Mouse (Mus musculus) heart, adult 2 months (tissue): ENCODE results near the gene Stxbp1. TPM values are rescaled to one million over a fixed set of nuclear protein-coding genes. Genes with fewer than 3 reads are reported as not detected.

ENCODE experiments used
- DNase-seq, 2 experiments: peaks; one replicate each; pipeline ENCODE4 v3.0.0; 2021
- H3K27ac ChIP-seq: fragments of 200-600 bp; 2 replicates; pipeline ENCODE4 v1.8.1; 2022
- H3K27me3 ChIP-seq: fragments of 200-500 bp; 2 replicates; pipeline ENCODE4 v1.6.1; 2012; ENCODE audit warnings: mild to moderate bottlenecking, low read length, inconsistent platforms, mixed read lengths; ENCODE audit not compliant: control insufficient read depth, insufficient read depth
- H3K36me3 ChIP-seq: fragments of 200-500 bp; 2 replicates; pipeline ENCODE4 v1.6.1; 2012; ENCODE audit warnings: low read length, inconsistent platforms; ENCODE audit not compliant: control insufficient read depth, insufficient read depth
- H3K4me1 ChIP-seq: fragments of 200-500 bp; 2 replicates; pipeline ENCODE4 v1.6.1; 2011; ENCODE audit warnings: low read length; ENCODE audit not compliant: control insufficient read depth, insufficient read depth
- H3K4me3 ChIP-seq: fragments of 200-600 bp; 2 replicates; pipeline ENCODE4 v1.8.1; 2022
- H3K79me2 ChIP-seq: fragments of 200-500 bp; replicated peaks from 2 replicates; pipeline ENCODE4 v1.6.1; 2012; ENCODE audit warnings: mild to moderate bottlenecking, inconsistent platforms, low read length, moderate library complexity, mixed read lengths; ENCODE audit not compliant: control insufficient read depth, insufficient read depth
- H3K9ac ChIP-seq: fragments of 200-500 bp; 2 replicates; pipeline ENCODE4 v1.6.1; 2012; ENCODE audit warnings: low read depth, mild to moderate bottlenecking, control low read depth, inconsistent platforms, low read length, mixed read lengths
- CTCF ChIP-seq: fragments of 200-600 bp; IDR thresholded peaks from 2 replicates; pipeline ENCODE4 v1.8.1; 2022; ENCODE audit warnings: antibody characterized with exemption, mild to moderate bottlenecking, moderate library complexity
- EP300 ChIP-seq: fragments of 200-500 bp; IDR thresholded peaks from 2 replicates; pipeline ENCODE4 v1.6.1; 2011; ENCODE audit warnings: low read depth, low read length, control low read depth; ENCODE audit not compliant: insufficient read depth
- POLR2A ChIP-seq: fragments of 200-500 bp; IDR thresholded peaks from 2 replicates; pipeline ENCODE4 v1.6.1; 2011; ENCODE audit warnings: mild to moderate bottlenecking, low read depth, low read length, control low read depth; ENCODE audit not compliant: insufficient read depth
- WGBS: fragments of 180-500 bp; shearing (Covaris S2); methylation state at CpG from one replicate; pipeline ENCODE4 v1.1.7; 2018; 5-methylcytosine and 5-hydroxymethylcytosine counted together
- intact Hi-C: fragments of 180-260 bp; cut with DNase I; formaldehyde crosslinking; loops from one replicate; pipeline ENCODE4 v1.15.1; 2025
- polyA plus RNA-seq: library from polyadenylated mRNA; depleted of rRNA; stranded (reverse); fragments of >200 nt; gene quantifications from 2 replicates; pipeline ENCODE4 v1.2.3, GENCODE M21; 2012; rRNA removed
- total RNA-seq, 2 experiments: library from RNA; stranded (reverse); gene quantifications; 2 replicates each; pipeline ENCODE4 v1.2.3; 2021

Gene Stxbp1
- total and polyA plus RNA-seq, 3 experiments: 9.8 to 14.4 (median 11.4) TPM

DNA sequence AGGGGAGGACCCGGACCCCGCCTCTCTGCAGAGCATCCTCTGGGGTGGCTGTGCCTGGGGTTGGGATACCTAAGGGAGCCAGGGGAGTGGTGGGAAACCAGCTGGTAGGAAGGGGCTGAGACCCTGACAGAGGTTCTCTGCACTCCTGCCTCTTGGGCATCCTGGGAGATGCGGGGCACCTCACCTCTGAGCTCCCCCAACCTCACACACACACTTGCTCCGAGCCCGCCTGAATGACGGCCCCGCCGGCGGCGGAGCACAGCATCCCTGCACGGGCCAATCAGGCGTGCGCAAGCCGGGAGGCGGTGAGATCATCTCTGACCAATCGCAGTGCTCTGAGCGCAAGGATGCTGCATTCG lies 104.9 kb downstream of the Stxbp1 start:
- TF ChIP-seq EP300: no peak
- TF ChIP-seq CTCF: no peak
- no peak for TF ChIP-seq POLR2A
- Histone ChIP-seq H3K4me3 (no peak overlapping the region), H3K9ac (no peak overlapping the region), H3K79me2 (peaks cover 5% of the 10 kb centered on the region), H3K27ac (no peak overlapping the region), H3K27me3 (peaks cover 2% of the 10 kb centered on the region; the same call in 1 of the 2 replicates), H3K36me3 (peaks cover 6% of the 10 kb centered on the region; the same call in 1 of the 2 replicates), H3K4me1 (peaks cover 3% of the 10 kb centered on the region)
- intact Hi-C loops: no loop called here
- no peak for DNase-seq
- WGBS: 37% methylated on average over 18 of the region's 18 CpGs

- peak; percentile 62 to 75 for DNase-seq
- no peak for TF ChIP-seq EP300
- TF ChIP-seq CTCF: no peak
- TF ChIP-seq POLR2A: no peak
- 26% methylated on average over 53 of the region's 58 CpGs for WGBS
- Histone ChIP-seq H3K27ac (peak overlapping the region; percentile 38), H3K27me3 (peaks cover 2% of the 10 kb centered on the region; the same call in 1 of the 2 replicates), H3K79me2 (peaks cover 5% of the 10 kb centered on the region), H3K4me3 (peak overlapping the region; percentile 46), H3K36me3 (peaks cover 6% of the 10 kb centered on the region; the same call in 1 of the 2 replicates), H3K9ac (peak overlapping the region; percentile 52), H3K4me1 (peaks cover 4% of the 10 kb centered on the region)
- intact Hi-C loops: loop anchor here (2.0 kb wide), 1 partner anchor 13 kb away; no protein-coding TSS in a partner anchor
Measured at GRCm38 (mm10) chr2:32741273-32742172, 105.5 kb downstream of the Stxbp1 start.

GRCm38 (mm10) chr2:32740916-32741272 lies 106.2 kb downstream of the Stxbp1 start, which contains the start of gene 6330409D20Rik:
6330409D20Rik (minus strand) TSS chr2:32741016.
- peaks cover 5% of the 10 kb centered on the region for H3K79me2 ChIP-seq
- H3K27ac ChIP-seq: peak within 1 kb of the TSS; percentile 38
- H3K9ac ChIP-seq: peak within 1 kb of the TSS; percentile 52
- H3K36me3 ChIP-seq: peaks cover 6% of the 10 kb centered on the region; the same call in 1 of the 2 replicates
- intact Hi-C loops: loop anchor here (2.0 kb wide), 1 partner anchor 14 kb away; no protein-coding TSS in a partner anchor
- TF ChIP-seq EP300 (no peak), POLR2A (no peak), CTCF (no peak)
- peaks cover 2% of the 10 kb centered on the region; the same call in 1 of the 2 replicates for H3K27me3 ChIP-seq
- 24% methylated on average over 11 of the region's 11 CpGs for WGBS
- peak within 1 kb of the TSS; percentile 46 for H3K4me3 ChIP-seq
- H3K4me1 ChIP-seq: peaks cover 7% of the 10 kb centered on the region
- DNase-seq: no peak

- H3K27ac ChIP-seq: peak overlapping the region; percentile 31; the same call in 1 of the 2 replicates
- peaks cover 5% of the 10 kb centered on the region for H3K79me2 ChIP-seq
- no peak for DNase-seq
- peaks cover 2% of the 10 kb centered on the region; the same call in 1 of the 2 replicates for H3K27me3 ChIP-seq
- WGBS: 49% methylated on average over 4 of the region's 4 CpGs
- no peak overlapping the region for H3K4me3 ChIP-seq
- H3K9ac ChIP-seq: no peak overlapping the region
- peaks cover 12% of the 10 kb centered on the region for H3K4me1 ChIP-seq
- intact Hi-C loops: no loop called here
- TF ChIP-seq EP300: no peak
- no peak for TF ChIP-seq CTCF
- no peak for TF ChIP-seq POLR2A
- peaks cover 8% of the 10 kb centered on the region for H3K36me3 ChIP-seq
Measured at GRCm38 (mm10) chr2:32739311-32739710, 107.7 kb downstream of the Stxbp1 start.

Other genes starting within 250 kb of the Stxbp1 start
- gene St6galnac6, start 247.5 kb downstream of the Stxbp1 start, total RNA-seq: 100 to 1,000 TPM; 107 to 125 TPM
- gene St6galnac6, start 247.5 kb downstream of the Stxbp1 start, polyA plus RNA-seq: 129 and 174 TPM in 2 replicates
- 100 to 1,000 TPM; 606 to 670 TPM for gene Ak1, start 225.5 kb downstream of the Stxbp1 start, total RNA-seq
- 584 and 623 TPM in 2 replicates for gene Ak1, start 225.5 kb downstream of the Stxbp1 start, polyA plus RNA-seq
- gene Eng, start 200.7 kb downstream of the Stxbp1 start, total RNA-seq: 100 to 1,000 TPM; 113 to 122 TPM
- 230 and 239 TPM in 2 replicates for gene Eng, start 200.7 kb downstream of the Stxbp1 start, polyA plus RNA-seq
- 1 to 10 TPM; 4.6 to 5.7 TPM for gene Fpgs, start 143.1 kb downstream of the Stxbp1 start, total RNA-seq
- gene Fpgs, start 143.1 kb downstream of the Stxbp1 start, polyA plus RNA-seq: 17.8 and 18.0 TPM in 2 replicates
- gene Cdk9, start 134.2 kb downstream of the Stxbp1 start, total RNA-seq: 10 to 100 TPM; 21.0 to 25.3 TPM
- gene Cdk9, start 134.2 kb downstream of the Stxbp1 start, polyA plus RNA-seq: 42.3 and 49.3 TPM in 2 replicates
- 10 to 100 TPM; 27.1 to 28.9 TPM for gene Sh2d3c, start 126.2 kb downstream of the Stxbp1 start, total RNA-seq
- 38.7 and 52.8 TPM in 2 replicates for gene Sh2d3c, start 126.2 kb downstream of the Stxbp1 start, polyA plus RNA-seq
- not detected for gene 6330409D20Rik, start 106.2 kb downstream of the Stxbp1 start, total RNA-seq
- gene 6330409D20Rik, start 106.2 kb downstream of the Stxbp1 start, polyA plus RNA-seq: not detected in 2 replicates
- gene Tor2a, start 90.0 kb downstream of the Stxbp1 start, total RNA-seq: 1 to 10 TPM; 8.2 to 9.4 TPM
- gene Tor2a, start 90.0 kb downstream of the Stxbp1 start, polyA plus RNA-seq: 19.4 and 22.2 TPM in 2 replicates
- under 1 TPM; 0.10 to 0.11 TPM for gene Ttc16, start 71.6 kb downstream of the Stxbp1 start, total RNA-seq
- gene Ttc16, start 71.6 kb downstream of the Stxbp1 start, polyA plus RNA-seq: 0.61 and 0.98 TPM in 2 replicates
- gene Ptrh1, start 71.5 kb downstream of the Stxbp1 start, total RNA-seq: 1 to 10 TPM; 2.4 to 4.2 TPM
- 2.2 and 3.3 TPM in 2 replicates for gene Ptrh1, start 71.5 kb downstream of the Stxbp1 start, polyA plus RNA-seq
- not detected for gene Cfap157, start 62.8 kb downstream of the Stxbp1 start, total RNA-seq
- 0.12 TPM in 1 of 2 replicates, not detected in the other for gene Cfap157, start 62.8 kb downstream of the Stxbp1 start, polyA plus RNA-seq
- gene Fam129b, start 28.9 kb upstream of the Stxbp1 start, total RNA-seq: 10 to 100 TPM; 19.5 to 20.0 TPM
- gene Fam129b, start 28.9 kb upstream of the Stxbp1 start, polyA plus RNA-seq: 21.0 and 21.5 TPM in 2 replicates
- 10 to 100 TPM; 60.6 to 64.0 TPM for gene Rpl12, start 114.3 kb upstream of the Stxbp1 start, total RNA-seq
- gene Rpl12, start 114.3 kb upstream of the Stxbp1 start, polyA plus RNA-seq: 150 and 174 TPM in 2 replicates
- gene Lrsam1, start 114.4 kb upstream of the Stxbp1 start, total RNA-seq: 10 to 100 TPM; 12.6 to 16.3 TPM
- gene Lrsam1, start 114.4 kb upstream of the Stxbp1 start, polyA plus RNA-seq: 11.4 and 14.8 TPM in 2 replicates
- 10 to 100 TPM; 12.8 to 16.6 TPM for gene Slc2a8, start 134.8 kb upstream of the Stxbp1 start, total RNA-seq
- gene Slc2a8, start 134.8 kb upstream of the Stxbp1 start, polyA plus RNA-seq: 25.2 and 35.7 TPM in 2 replicates